Mouse (Mus musculus) heart, adult 8-10 months (tissue): ENCODE measurements around the gene Aipl1. TPM values are rescaled to one million over a fixed set of nuclear protein-coding genes. Genes with fewer than 3 reads are reported as not detected.

ENCODE experiments used
- total RNA-seq, 4 experiments: library from RNA; stranded (reverse); gene quantifications; 2 replicates each; pipeline ENCODE4 v1.2.4; 2022

The Aipl1 gene
- total RNA-seq, 4 experiments from 2014 or later, result 0.13 TPM; not detected in 3

Other genes with a start within 250 kb of the Aipl1 start
- 1 to 10 TPM in 1 of 4 experiments, under 1 TPM in 2, not detected in 1; 0.41 to 1.4 (median 0.65) TPM for gene Pimreg, start 4.5 kb upstream of the Aipl1 start, total RNA-seq
- 1 to 10 TPM; 1.1 to 2.1 (median 1.9) TPM for gene Pitpnm3, start 98.3 kb upstream of the Aipl1 start, total RNA-seq
- under 1 TPM; 0.11 to 0.53 (median 0.24) TPM for gene Gm43951, start 169.3 kb upstream of the Aipl1 start, total RNA-seq
- gene 4933427D14Rik, start 169.9 kb upstream of the Aipl1 start, total RNA-seq, result 1 to 10 TPM; 2.5 to 3.9 (median 2.9) TPM
- gene Txndc17, start 170.0 kb upstream of the Aipl1 start, total RNA-seq, result 10 to 100 TPM; 33.8 to 49.9 (median 41.5) TPM
- gene Med31, start 178.1 kb upstream of the Aipl1 start, total RNA-seq, result 10 to 100 TPM in 1 of 4 experiments, 1 to 10 TPM in 3; 8.8 to 11.5 (median 9.6) TPM
- not detected for gene Slc13a5, start 229.7 kb upstream of the Aipl1 start, total RNA-seq